Mouse (Mus musculus) kidney, postnatal 10 days (tissue): ENCODE data around the gene Cep89.

Experiments used
- DNase-seq: peaks from one replicate; pipeline ENCODE4 v3.0.0; 2021; ENCODE audit warnings: mixed read lengths

Cep89 gene

DNA sequence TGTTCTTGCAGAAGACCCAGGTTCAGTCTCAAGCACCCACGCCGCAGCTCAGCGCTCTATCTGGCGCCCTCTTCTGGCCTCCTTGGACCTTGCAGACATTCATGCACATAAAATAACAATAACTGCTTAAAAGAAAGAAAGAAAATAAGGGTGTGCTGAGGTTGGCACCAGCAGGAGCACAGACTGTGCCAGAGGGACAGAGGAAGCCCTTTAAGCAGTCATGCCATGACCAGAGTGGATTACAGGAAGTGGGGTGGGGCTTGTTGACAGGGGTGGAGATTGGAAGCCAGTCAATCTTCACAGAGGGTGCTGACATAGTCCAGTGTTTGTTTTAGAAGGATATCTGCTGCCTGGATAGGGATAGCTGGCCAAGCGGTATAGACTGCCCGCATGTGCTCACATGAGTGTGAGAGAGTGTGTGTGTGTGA is 10.3 kb upstream of the Cep89 start:
- DNase-seq, result no peak

GRCm38 (mm10) chr7:35388694-35389093 is 8.1 kb upstream of the Cep89 start:
- DNase-seq, result peak; percentile 32

DNA sequence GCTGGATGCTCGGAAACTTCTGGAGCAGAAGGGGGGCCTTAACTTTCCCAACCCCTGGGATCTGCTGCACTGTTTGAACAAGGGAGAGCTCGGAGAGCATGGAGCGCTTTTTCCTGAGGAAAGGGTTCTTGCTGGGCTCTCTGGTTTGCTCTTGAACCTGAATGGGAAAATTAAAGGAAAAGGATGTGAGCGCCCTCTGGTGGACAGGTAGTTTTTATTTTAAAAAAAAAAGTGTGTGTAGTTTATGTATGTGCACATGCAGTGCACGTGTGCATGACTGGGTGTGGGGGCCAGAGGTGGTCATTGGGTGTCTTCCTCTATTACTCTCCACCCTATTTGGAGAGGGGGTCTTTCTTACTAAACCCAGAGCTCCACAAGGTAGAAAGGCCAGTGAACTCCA is 3.9 kb upstream of the Cep89 start:
- peak; percentile 61 for DNase-seq

DNA sequence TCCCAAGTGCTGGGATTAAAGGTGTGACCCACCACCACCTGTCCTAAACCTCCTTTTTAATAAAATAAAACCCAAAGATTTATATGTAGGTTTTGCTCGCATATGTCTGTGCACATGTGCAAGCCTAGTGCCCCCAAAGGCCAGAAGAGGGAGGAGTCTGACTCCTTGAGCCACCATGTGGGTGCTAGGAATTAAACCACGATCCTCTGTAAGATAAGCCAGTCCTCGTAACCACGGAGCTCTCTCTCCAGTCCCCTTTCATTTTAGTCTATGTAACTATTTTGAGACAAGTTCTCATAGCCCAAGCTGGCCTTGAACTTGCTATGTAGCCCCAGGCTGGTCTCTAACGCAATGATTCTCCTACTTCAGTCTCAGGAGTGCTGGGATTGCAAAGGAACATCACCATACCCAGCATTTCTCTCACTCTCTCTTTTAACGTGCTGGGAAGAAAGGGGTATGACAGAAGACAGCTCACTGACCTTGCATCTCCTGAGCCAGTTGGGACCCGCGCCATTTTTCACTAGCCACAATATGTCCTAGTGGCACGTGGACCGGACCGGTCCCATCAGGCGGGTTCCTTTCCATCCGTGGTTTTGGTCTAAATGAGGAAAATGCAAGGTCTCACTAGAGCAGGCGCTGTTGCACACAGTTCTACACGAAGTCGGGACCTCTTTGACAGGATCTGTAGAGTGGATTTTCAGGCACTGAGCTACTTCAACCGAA is 940 bp upstream of the Cep89 start:
- DNase-seq, result no peak

DNA sequence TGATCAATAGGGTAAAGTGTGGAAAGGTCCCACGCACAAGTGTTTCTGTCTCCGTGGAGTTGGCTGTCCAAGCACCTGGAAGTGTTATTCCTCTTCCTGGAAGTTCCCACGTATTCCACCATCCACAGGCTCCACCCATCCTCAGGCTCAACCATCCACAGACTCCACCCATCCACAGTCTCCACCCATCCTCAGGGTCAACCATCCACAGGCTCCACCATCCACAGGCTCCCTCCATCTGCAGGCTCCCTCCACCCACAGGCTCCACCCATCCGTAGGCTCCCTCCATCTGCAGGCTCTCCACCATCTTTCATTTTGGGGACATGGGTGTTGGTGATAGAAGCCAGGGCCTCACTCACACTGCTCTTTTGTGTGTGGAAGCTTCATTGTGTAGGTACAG is 4.3 kb downstream of the Cep89 start:
- no peak for DNase-seq

DNA sequence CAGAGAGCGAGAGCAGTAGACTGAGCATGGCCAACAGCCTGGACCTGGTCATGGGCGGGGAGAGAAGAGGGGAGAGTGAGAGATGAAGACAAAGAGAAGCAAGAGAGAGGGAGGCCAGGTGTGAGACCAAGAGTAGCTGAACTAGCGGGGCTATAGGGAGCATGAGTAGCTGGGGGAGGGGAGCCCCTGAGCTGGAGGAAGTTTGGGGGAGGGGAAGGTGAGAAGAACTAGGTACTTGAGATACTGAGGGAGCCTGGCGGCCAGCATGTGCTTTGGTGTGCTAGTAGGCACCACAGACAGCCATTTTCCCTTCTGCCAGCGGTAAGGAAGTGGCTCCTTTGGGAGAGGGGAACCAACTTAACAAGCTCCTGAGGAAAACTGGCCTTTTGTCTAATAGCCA is 18.4 kb downstream of the Cep89 start:
- DNase-seq, result no peak

DNA sequence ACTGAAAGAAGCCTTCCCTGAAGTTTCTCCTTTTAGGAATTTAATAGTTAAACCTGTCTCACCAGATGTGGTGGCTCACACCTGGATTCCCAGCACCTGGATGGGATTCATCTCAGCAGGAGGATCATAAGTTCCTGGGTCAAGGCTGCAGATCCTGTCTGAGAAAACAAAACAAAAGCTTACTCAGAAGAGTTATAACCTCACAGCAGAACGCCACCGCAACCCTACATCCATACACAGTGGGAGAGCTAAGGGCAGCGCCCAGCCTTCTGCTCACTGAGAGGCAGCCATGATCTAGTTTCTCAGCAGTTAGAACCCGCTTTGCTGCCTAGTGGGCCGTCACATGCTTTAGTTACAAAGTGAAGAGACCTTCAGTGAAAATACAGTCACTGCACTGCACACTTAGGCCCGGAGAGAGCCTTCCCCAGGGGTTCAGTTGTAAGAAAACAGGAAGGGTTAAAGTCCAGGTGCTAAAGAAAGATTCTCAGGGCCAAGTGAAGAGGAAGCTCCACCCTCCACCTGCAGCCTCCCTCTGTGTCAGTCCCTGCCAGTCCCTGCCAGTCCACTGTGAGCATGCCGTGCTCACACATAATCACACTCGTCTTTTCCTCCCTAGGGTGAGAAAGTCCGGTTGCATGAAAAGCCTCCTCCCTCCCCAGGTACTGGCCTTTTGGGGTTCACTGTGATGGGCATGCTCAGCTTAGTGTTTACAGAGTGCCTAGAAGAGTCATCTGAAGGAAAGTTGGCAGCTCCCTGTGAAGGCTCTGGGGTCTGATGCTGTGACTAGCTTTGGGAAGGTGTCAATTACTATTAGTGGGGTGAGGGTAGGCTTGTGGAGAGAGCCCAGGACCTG is 19.2 kb downstream of the Cep89 start:
- peak; percentile 42 for DNase-seq

DNA sequence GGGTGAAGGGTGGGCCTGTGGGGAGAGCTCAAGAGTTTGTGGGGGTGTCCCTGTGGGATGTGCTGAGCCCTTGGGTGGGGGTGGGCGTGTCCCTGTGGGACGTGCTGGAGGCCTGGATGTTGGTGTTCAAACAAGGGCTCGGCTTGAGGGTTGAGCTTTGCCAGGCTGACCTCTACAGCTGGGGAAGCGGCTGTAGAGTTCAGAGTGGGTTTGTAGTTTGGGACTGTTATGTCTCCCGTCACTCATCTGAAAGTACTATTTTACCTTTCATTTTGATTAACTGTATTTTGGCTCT is 19.8 kb downstream of the Cep89 start:
- peak; percentile 24 for DNase-seq

GRCm38 (mm10) chr7:35423071-35423470 is 26.2 kb downstream of the Cep89 start:
- DNase-seq, result no peak

DNA sequence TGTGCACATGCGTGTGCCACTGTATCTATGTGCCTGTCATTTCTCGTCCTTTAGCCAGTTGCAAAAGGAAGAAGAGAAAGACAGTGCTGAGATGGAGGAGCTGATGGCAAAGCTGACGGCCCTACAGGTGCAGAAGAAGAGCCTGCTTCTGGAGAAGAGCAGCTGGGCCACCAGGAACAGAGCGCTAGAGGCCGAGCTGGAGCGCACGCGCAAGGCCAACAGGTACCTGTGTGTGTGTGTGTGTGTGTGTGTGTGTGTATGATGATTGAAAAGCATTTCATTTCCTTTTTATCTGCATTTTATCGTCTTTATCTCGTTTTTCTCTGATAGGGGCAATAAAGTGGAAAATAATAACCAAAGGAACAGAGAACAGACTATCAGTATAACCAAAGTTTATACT is 31.3 kb downstream of the Cep89 start:
- no peak for DNase-seq

- DNase-seq, result no peak
Measured at GRCm38 (mm10) chr7:35435266-35435665, 38.4 kb downstream of the Cep89 start.

- DNase-seq, result peak; percentile 34
Measured at GRCm38 (mm10) chr7:35447501-35447900, 50.7 kb downstream of the Cep89 start.

DNA sequence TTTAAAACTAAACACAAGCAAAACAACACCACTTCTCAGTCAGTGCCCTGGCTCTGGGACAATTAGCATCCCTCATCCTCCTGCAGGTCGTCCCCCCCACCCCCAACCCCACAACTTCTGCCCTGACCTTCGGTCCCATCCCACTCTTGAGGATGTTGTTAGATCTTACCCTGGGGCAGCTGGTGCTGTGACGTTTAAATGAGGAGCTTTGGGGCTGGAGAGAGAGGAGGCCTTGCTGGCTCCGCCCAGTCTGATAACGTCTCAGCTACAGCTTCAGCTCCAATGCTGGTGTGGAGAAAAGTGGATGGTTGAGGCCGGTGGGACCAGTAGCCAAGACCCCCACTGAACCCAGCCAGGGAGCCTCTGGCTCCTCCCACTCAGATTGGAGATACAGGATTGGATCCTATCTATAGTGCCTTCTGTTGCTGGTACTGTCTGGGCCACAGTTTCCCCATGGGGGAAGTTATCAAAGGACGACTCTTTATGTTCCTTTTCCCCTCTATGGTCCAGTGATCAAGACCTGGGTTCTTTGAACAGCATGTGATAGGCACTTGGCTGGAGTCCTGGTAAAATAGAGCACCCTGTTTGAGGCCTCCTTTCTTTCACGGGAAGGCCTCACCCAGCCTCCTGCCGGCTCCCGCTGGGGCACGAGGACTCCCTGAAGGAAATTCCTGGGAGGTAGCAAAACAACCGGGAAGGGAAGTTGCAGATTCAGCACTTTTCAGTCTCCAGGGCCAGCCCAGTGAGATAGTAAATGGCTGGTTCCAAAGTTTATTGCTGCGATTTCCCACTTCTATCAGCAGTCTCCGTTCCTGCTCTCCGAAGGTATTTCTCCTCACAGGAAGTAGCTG is 51.4 kb downstream of the Cep89 start, which contains the start of gene Slc7a9:
Gene Slc7a9, plus strand, starts transcription at position 801 of the 851 bp plus-strand sequence.
- DNase-seq, result peak; percentile 76

DNA sequence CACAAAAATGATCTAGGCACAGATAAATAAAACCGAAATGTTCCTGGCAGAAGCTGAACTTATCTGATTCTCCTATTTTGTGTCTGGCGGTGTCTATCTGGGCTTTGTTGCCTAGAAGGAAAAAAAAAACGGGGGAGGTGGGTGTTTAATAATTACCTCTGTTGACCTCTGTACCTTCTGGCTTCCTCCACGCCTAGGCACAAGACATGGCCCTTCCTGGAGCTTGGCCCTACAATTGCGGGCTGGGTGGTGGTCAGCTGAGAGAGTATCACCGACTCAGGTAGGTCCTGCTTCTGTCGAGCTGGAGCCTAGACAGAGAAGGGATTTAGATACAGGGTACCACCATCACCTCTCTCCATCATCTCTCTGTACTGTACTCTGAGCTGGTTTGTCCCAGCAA is 52.0 kb downstream of the Cep89 start:
- DNase-seq, result peak; percentile 64

- DNase-seq, result no peak
Measured at GRCm38 (mm10) chr7:35456091-35456814, 59.4 kb downstream of the Cep89 start.

DNA sequence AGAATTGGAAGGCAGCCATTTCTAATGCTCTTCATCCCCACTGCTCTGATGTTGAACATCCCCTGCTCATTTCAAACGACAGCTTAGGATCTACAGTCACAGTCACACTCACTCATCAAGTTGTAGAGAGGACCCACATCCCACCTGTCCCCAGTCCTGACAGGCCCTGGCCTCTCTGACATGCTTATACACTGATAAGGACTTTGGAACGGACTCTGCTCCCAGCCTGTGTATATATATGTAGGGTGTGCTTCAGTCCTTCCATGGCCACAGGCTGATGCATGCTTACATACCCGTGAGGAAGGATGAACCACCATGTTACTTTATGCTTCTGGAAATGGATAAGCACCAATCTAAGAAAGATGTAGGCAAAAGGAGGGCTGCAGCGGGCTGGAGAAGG is 64.1 kb downstream of the Cep89 start:
- DNase-seq, result no peak

DNA sequence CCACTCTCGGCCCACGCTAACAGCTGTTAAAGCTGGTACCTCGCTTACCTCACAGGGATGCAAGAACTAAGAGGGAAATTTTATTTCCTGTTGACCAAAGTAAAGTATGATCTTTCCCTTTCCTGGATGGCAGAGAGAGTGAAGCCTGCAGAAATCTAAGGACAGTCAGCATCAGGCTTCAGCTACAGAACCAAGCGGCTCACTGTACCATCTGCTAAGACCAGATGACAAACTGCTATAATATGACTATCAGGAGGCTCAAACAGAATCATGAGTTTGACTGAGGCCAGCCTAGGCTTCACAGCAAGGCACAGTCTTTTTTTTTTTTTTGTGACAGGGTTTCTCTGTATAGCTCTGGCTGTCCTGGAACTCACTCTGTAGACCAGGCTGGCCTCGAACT is 68.2 kb downstream of the Cep89 start:
- no peak for DNase-seq

DNA sequence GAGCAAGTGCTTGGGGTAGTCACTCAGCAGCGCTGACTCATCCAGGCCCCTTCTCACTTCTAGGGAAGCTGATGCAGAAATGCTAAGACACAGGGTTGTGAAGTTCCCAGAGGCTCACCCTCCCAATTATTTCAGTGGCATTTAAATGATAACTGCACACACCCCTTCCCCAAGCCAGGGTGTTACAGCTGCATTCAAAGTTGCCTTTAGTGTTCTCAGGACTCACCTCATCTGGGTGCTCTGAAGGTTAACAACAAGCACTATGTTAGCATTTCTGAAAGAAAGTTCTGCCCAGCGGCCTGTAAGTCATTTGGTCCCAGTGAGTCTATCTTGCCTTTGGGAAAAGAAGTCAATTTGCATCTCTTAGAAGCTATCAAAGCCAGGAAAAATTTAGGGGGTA is 71.0 kb downstream of the Cep89 start:
- no peak for DNase-seq

DNA sequence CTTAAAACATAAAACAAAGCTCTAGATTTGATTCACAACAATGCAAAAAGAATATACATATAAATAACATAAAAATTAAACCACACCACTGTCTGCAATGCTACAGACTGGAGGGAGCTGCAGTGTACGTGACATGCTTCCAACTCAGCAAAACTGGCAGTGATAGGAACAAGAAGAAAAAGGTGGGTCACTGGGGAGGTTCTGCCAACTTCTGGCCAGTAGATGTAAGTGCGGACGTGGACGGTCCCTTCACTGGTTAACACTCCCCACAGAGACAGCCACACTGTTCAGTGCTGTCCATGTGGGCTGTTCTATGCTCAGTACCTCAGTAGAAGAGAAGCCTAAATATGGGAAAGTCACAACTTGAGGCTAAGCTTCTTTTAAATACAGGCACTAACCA is 74.0 kb downstream of the Cep89 start:
- DNase-seq, result peak; percentile 30

GRCm38 (mm10) chr7:35476457-35476856 is 79.6 kb downstream of the Cep89 start:
- no peak for DNase-seq

DNA sequence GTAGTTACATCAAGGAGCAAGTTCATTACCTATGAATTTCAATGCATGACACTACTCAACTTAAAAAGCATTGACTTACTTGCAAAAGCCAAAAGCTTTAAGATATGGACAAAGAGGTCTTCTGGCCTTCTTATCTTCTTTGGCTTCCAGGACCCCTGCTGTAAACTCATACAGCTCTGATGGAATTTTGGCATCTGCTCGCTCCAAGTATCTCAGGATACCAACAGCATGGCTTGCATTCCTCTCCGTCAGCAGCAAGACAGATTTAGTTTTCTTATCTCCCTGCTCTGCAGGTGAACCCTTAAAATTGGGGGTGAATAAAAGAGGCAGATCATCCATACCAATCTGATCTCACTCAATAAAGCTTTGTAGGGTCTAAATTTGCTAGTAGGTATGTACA is 88.3 kb downstream of the Cep89 start:
- DNase-seq, result no peak

DNA sequence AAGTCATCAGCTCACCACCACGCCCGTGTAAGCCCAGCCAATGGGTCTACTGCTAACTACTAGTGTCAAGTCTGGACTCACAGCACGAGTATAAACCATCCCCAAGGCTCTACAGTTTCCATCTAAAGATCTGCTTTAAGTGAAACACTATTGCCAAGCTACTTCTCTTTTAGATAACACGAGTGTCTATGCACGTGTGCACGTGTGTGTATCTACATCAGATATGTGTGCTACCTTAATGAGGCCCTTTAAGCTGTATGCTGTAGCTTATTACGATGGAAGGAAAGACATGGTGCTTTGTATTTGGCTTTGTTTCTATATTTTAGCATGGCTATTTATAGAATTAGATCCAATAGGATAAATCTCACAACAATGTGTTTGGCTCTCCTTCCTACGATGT is 89.7 kb downstream of the Cep89 start:
- no peak for DNase-seq
